Mouse (Mus musculus): ENCODE results near the gene Npff.

- TF ChIP-seq POLR2A (IDR thresholded peaks at IDR 0.05; ENCODE audit: insufficient read depth, low read length), result no peak
- no peak for TF ChIP-seq CTCF (IDR thresholded peaks at IDR 0.05; ENCODE audit: low read depth, low read length)
These were observed 18.8 kb downstream of the Npff start for GRCm38 (mm10) chr15:102505770-102506463.
